Mouse (Mus musculus) megakaryocyte, adult 5-6 weeks (primary cell): ENCODE data around the gene Ugt1a10. TPM values are rescaled to one million over a fixed set of nuclear protein-coding genes. Genes with fewer than 3 reads are reported as not detected.

Source experiments
- ATAC-seq: 2 replicates; pipeline ENCODE4 v1.8.0; 2016; ENCODE audit warnings: mild to moderate bottlenecking, inconsistent platforms; ENCODE audit not compliant: poor library complexity, severe bottlenecking
- total RNA-seq, 2 experiments: library from RNA; stranded (forward) in 1 of 2; stranded (reverse) in 1 of 2; fragments of 153-499, 151-499 nt in 1 of 2; fragments of 221-1000, 200-1000 nt in 1 of 2; gene quantifications; 2 replicates each; pipeline versions ENCODE4 v1.2.3 to v1.2.4; 2015 to 2017

Gene Ugt1a10
- total RNA-seq, 2 experiments from 2014 or later: not detected

- no peak for ATAC-seq
Observed at GRCm38 (mm10) chr1:88229986-88230385, 174.8 kb downstream of the Ugt1a10 start.

DNA sequence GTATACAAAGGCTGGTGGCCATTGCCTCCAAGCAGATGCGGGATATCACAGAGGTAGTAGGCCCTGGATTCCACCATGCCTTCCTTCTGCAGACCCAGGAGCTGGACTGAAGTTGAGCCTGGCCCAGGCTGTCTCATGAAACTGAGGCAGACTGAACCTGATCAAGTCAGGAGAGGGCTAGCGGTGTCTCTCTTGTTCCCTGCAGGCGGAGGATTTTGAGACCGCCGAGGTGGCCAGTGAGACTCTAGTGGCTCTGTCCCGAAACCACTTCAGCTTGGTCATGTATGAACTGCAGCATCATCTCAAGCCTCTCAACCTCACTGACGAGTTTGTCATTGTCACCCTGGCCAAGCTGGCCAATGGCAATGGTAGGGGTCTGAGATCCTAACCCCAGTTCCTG, 175.2 kb downstream of the Ugt1a10 start:
- ATAC-seq: no peak

DNA sequence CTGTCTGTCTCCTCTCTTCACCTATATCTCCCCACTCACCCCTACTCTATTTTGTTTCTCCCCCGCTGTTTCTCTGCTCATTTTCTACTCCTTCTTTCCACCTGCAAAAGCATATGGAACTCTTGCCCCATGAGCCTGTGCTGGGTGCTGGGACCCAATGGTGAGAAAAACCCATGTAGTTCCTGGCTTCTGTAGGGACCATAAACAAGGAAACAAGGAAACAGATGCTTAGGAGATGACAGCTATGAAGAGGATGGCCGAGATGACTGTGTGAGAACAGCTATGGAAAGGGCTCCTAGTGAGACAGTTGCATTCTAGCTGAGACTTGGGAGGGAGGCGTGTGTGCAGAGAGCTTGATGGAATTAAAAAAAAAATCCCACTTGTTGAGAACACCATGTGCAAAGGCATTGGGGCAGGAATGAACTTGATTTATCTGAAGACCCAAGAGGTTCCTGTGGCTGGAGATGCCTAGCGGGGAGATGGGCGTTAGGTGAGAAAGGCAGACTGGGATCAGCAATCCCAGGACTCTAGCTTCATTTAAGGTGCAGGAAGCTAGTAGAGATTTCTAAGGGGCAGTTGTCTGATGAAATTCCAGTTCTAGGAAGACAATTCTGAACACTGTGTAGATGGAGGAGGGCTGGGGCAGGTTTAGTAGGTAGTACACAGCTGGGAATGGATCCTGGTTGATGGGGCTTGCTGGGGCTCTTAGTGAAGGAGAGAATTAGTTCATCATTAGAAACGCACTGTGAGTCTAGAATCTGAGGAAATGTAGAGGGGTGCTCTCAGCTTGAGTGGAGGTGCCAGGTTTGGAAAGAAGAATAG, 176.0 kb downstream of the Ugt1a10 start:
- ATAC-seq: no peak

DNA sequence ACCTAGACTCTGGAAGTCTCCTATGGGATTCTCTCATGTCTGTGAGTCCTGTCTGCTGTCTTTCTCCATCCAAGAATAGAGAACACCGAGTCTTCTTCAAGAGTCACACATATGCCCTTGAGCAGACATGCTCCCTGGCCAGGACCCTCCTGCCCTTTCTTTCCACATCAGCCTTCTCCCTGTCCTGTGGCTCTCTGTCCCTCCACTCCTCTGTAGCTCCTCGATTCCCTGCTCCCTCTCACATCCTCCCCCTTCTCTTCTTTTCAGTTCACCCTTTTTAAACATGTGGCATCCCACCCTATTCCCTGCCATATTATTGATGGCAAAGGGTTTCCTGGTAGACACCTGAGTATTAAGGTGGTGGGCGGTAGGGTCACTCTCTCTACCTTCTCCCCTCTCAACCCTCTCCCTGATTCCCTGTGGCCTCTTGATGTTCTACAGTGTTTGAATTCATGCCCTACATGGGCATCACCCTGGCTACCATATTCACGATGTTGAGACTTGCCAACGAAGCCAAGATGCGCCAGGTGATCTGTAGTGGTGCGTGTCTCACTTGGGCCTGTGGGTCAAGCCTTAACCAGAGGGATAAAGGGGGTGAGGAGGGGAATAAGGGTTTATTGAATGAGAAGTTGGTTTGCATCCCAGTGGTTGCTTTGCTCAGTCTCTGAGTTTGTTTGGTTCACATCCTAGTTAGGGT, 176.8 kb downstream of the Ugt1a10 start:
- no peak for ATAC-seq

GRCm38 (mm10) chr1:88232664-88233380, 177.6 kb downstream of the Ugt1a10 start:
- ATAC-seq: no peak

DNA sequence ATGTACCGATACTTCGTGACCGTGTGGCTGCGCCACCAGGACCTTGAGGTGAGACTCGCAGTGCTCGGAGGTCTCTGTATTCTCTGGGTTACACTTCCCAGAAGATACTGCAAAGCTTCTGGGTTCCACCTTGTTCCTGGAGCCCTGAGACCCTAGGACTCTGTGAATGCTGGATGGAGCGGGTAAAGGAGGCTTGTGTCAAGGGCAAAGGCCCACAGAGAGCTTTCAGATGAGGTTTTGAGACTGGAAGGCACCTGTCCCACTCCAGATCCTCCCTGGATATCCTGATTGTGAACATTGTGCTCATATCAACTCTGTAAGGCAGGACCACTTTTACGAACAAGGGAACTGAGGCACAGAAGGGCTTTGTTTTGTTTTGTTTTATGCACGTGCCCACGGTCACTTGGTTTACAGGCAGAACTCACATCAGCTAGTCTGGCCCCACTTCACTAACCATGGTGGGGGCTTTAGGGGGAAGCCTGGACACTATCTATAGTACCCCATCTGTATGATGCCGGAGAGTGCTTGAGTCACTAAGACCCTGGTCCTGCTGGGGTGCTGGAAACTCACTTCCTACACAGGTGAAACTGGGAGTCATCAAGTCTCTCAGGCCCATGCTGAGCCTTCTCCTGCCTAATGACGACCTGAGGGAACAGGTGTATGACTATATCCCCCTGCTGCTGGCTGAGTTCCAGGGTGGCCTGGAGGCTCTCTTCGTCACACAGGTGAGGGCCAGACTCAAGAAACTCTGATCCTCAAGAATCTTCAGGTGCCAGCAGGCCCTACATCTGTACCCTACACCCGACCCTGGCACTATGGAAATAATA, 178.4 kb downstream of the Ugt1a10 start:
- ATAC-seq: no peak

DNA sequence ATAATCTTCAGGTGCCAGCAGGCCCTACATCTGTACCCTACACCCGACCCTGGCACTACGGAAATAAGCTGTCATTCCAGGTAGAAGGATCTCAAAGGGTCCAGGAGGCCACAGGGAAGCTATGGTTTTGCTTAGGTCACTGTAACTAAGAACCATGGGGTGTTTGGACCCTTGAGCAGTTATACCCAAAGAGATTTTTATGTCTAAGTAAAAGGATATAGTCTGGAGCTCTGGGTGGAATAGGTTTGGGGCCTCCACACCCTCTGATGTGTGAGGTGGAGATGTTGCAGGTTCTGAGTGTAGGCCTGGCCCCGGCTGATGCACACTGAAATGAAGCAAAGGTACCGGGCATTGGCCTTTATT, 179.0 kb downstream of the Ugt1a10 start:
- no peak for ATAC-seq

DNA sequence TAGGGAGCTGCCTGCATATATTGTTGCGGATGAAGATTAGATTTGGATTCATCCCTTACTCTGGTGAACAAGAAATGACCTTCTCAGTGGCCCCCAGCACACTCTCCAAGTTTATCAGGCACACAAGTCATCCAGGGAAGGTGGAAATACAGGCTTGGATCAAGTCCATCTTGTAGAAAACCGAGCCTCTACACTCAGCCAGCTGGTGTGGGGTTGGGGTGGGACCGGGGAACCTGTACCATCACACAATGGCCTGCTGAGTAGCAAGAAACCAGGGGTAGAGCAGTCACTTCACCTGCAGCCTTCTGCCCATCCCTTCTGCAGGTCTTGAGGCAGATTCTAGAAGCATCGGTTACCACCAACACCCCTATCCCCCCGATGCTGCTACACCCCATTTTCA, 179.5 kb downstream of the Ugt1a10 start:
- no peak for ATAC-seq

DNA sequence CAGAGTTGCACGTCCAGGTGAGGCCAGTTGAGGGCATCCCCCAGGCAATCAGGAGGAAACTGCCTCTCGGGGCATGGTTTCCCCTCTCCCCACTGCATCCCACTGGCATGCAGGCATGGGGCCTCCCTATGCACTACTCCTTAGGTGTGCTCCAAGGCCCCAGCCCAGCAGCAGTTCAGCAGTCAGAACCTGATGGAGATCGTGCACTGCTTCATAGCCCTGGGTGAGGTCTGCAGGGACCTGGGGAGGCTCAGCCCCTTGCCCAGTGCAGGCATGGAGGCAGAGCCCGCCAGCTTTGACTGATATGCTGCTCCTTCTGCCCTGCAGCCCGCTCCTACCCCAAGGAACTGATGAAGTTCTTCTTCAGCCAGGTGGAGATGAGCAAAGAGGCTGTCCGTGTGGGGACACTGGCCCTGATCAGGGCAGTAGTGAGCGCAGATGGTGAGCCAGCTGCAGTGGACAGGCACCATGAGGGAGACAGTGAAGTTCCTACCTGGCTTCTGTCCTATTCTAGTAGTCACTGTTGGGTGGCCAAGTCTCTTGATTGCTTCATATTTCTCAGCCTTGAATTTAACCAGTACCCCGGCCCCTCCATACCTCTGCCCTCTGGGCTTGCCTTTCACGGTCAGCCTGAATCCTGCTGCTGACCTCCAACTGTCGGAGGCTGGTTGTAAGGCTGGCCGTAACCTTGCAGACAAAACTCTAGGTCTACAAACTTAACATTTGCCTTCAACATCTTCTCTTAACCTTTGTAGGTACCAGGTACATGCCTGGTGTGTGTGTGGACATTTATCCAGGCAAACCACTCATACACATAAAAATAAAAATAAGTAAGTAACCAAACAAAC, 180.1 kb downstream of the Ugt1a10 start:
- no peak for ATAC-seq

DNA sequence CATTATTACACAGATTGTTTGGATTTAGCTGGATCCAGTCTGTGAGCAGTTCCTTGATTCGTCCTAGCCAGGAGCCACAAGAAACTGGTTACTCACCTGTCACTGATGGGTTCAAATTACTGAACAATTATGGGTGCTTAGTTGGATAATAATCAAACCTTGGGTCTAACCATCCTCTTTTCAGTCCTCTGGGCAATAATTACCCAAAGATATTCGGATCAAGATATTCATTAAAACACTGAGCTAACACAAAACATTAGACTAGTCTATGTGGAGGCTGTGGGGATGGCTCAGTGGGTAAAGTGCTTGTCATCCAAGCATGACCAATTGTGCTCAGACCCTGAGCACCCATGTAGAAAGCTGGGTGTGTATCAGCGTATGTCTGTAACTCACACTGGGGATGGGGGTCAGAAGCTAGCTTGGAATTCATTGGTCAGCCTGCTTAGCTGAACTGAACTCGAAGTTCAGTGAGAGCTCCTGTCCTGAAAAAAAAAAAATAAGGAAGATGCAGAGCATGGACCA, 180.8 kb downstream of the Ugt1a10 start:
- no peak for ATAC-seq

- ATAC-seq: no peak
Observed at GRCm38 (mm10) chr1:88237311-88237710, 182.1 kb downstream of the Ugt1a10 start.

GRCm38 (mm10) chr1:88238771-88239170, 183.6 kb downstream of the Ugt1a10 start:
- no peak for ATAC-seq

GRCm38 (mm10) chr1:88240072-88240471, 184.9 kb downstream of the Ugt1a10 start:
- no peak for ATAC-seq

DNA sequence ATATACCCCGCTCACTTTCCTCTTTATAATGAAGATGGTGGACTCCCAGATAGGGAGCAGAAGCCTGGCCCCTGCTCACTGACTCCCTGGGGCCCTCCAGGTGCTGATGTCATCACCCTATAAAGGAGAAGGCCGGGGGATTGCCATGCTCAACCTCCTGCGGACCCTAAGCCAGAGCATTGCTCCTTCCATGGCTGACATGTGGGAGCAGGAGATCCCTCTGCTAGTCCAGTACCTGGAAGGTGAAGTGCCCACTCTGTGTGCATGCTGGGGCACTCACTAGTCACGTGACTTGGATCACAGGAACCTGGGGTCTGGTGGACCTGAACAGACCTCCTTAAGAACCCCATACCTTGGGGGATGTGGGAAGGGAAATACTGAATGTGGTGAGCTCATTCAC, 185.4 kb downstream of the Ugt1a10 start:
- ATAC-seq: no peak

DNA sequence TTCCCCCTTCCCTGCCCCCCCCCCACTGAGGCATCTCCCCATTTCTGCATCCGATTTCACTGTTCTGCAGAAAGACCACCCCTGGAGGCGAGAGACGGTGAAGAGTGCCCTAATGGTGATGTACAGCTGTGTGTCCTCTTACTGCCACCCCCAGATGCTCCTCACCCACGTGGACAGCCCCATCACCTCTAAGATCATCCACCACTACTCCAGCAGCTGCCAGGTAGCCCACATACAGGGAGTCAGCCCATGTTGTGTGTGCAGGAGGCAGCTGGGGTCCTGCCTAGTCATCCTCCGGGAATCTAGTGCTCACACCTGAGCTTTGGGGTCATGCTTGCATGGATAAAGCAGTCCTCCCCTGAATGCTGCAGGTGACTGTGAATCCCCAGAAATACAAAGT, 188.7 kb downstream of the Ugt1a10 start:
- no peak for ATAC-seq

DNA sequence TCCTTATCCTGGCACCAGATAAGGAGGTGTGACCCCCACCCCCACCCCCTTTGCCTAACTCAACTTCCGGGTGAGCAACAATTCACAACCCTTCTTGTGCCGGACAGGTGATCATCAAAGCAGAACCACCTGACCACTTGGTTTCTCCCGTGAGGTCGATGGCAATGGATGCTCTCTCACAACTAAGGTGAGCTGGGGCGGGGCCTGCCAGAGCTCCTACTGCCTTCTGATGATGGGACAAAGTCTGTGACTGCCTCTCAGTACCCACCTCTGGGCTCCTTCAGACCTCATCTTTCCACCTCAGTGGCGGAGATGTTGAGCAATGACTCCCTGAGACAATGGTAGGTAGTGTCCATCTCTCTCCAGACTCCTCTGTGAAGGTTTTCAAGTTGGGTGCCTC, 190.7 kb downstream of the Ugt1a10 start:
- ATAC-seq: no peak

DNA sequence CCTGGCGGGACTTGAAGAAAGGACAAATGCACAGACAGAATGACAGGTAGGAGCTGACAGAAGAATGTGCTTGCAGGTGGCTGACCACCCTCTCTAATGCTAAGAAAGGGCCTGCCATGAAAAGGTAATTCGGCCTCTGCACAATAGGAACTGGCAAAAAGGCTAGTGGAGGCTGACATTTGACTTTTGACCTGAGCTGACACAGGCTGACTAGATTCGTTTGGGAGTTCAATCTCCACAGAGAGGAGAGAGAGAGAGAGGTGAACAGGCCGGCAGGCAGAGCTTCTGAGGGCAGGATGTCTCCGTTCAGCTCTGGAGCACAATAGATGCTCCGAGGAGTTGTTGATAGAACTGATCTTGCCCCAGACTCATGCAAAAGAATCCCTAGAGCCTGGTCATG, 191.2 kb downstream of the Ugt1a10 start:
- ATAC-seq: no peak

- no peak for ATAC-seq
Observed at GRCm38 (mm10) chr1:88247660-88248059, 192.5 kb downstream of the Ugt1a10 start.

DNA sequence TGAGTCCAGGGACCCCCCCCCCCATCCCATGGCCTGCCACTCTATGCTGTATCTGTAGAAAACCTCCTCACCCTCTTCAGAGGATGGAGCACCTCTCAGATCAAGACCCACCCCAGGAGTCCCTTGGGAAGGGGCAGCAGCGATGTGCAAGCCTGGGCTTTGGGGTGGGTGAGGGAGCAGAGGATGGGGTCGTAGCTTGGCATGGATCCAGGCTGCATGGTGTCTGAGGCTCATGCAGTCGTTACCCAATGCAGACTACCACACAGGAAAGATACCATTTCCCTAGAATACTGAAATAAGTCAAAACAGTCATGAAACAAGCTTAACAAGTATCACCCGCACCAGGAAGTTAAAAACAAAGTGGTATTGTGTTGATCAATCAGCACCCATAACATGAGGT, 193.5 kb downstream of the Ugt1a10 start:
- peak; percentile 20 for ATAC-seq

GRCm38 (mm10) chr1:88249596-88249995, 194.4 kb downstream of the Ugt1a10 start:
- no peak for ATAC-seq
